Mouse (Mus musculus) hindbrain, embryonic 13.5 days (tissue): ENCODE measurements around the gene Tfec. TPM values are rescaled to one million over a fixed set of nuclear protein-coding genes. Genes with fewer than 3 reads are reported as not detected.
A peak's percentile ranks its signal among the peaks of the same experiment; 100 is the strongest.

Experiments used
- ATAC-seq: fragments of 200-750 bp; cut with Nextera tagmentation; 2 replicates; pipeline ENCODE4 v1.8.0; 2017; ENCODE audit warnings: moderate TSS enrichment; ENCODE audit not compliant: low FRiP score
- H3K27ac ChIP-seq: fragments of 300-500 bp; sonication (generic); 2 replicates; pipeline ENCODE4 v1.5.1; 2015; ENCODE audit warnings: inconsistent platforms, mild to moderate bottlenecking, moderate library complexity
- H3K27me3 ChIP-seq: fragments of 300-500 bp; sonication (generic); 2 replicates; pipeline ENCODE4 v1.6.1; 2015; ENCODE audit warnings: mild to moderate bottlenecking, inconsistent platforms
- H3K36me3 ChIP-seq: fragments of 300-500 bp; sonication (generic); 2 replicates; pipeline ENCODE4 v1.6.1; 2015; ENCODE audit warnings: mild to moderate bottlenecking, inconsistent platforms
- H3K4me1 ChIP-seq: fragments of 300-500 bp; sonication (generic); replicated peaks from 2 replicates; pipeline ENCODE4 v1.6.1; 2015; ENCODE audit warnings: inconsistent platforms
- H3K4me2 ChIP-seq: fragments of 300-500 bp; sonication (generic); 2 replicates; pipeline ENCODE4 v1.6.1; 2015; ENCODE audit warnings: inconsistent platforms, mild to moderate bottlenecking, moderate library complexity
- H3K4me3 ChIP-seq: fragments of 300-500 bp; sonication (generic); 2 replicates; pipeline ENCODE4 v1.5.1; 2015; ENCODE audit warnings: mild to moderate bottlenecking, inconsistent platforms
- H3K9ac ChIP-seq: fragments of 300-500 bp; sonication (generic); 2 replicates; pipeline ENCODE4 v1.6.1; 2015; ENCODE audit warnings: mild to moderate bottlenecking, inconsistent platforms
- H3K9me3 ChIP-seq: fragments of 300-500 bp; sonication (generic); 2 replicates; pipeline ENCODE4 v1.6.1; 2016; ENCODE audit warnings: inconsistent platforms
- WGBS: fragments of 180-500 bp; shearing (Covaris S2); methylation state at CpG from one replicate; pipeline ENCODE4 v1.1.7; 2015; 5-methylcytosine and 5-hydroxymethylcytosine counted together
- polyA plus RNA-seq: library from polyadenylated mRNA; unstranded; fragments of >200 nt; fragmentation: Nextera tagmentation; extraction: Ambion mirVana; gene quantifications from 2 replicates; pipeline ENCODE4 v1.2.1, GENCODE M21; 2015

The Tfec gene
- polyA plus RNA-seq, 1 experiment from 2014 or later, result 0.34 TPM

DNA sequence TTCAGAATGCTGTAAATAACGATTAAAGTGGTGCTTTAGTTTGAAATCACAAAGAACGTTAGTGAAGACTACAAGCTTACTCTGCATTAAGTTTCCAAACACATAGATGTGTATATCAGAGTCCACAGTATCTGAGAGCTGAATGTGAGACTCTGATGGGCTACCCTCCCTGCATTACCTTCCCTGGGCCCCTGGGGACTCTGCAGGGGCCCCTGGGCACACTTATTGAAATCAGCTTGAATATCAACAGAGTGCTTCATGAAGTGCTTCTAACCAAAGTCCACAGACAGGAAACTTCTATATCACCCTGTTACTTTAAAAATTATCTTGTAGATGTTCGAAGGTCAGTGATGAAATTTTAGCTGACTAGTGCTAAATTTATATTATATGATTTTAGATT, 36.2 kb downstream of the Tfec start:
- no peaks in the 10 kb centered on the region for H3K36me3 ChIP-seq
- no peak for ATAC-seq
- no peaks in the 10 kb centered on the region for H3K27me3 ChIP-seq
- 90% methylated on average over 3 of the region's 3 CpGs for WGBS
- no peaks in the 10 kb centered on the region for H3K4me1 ChIP-seq
- no peak overlapping the region for H3K4me2 ChIP-seq
- H3K9ac ChIP-seq, result no peak overlapping the region
- H3K4me3 ChIP-seq, result no peak overlapping the region
- no peak overlapping the region for H3K27ac ChIP-seq
- H3K9me3 ChIP-seq, result no peaks in the 10 kb centered on the region

GRCm38 (mm10) chr6:16855879-16856545, 42.2 kb downstream of the Tfec start:
- H3K9ac ChIP-seq, result no peak overlapping the region
- H3K4me2 ChIP-seq, result no peak overlapping the region
- no peaks in the 10 kb centered on the region for H3K9me3 ChIP-seq
- H3K27ac ChIP-seq, result no peak overlapping the region
- ATAC-seq, result no peak
- H3K4me3 ChIP-seq, result no peak overlapping the region
- H3K36me3 ChIP-seq, result no peaks in the 10 kb centered on the region
- H3K27me3 ChIP-seq, result no peaks in the 10 kb centered on the region
- H3K4me1 ChIP-seq, result no peaks in the 10 kb centered on the region
- WGBS, result 89% methylated on average over 7 of the region's 7 CpGs

GRCm38 (mm10) chr6:16854977-16855376, 43.3 kb downstream of the Tfec start:
- H3K4me3 ChIP-seq, result no peak overlapping the region
- 84% methylated on average over 9 of the region's 9 CpGs for WGBS
- H3K27me3 ChIP-seq, result no peaks in the 10 kb centered on the region
- no peaks in the 10 kb centered on the region for H3K36me3 ChIP-seq
- H3K4me1 ChIP-seq, result no peaks in the 10 kb centered on the region
- H3K4me2 ChIP-seq, result no peak overlapping the region
- H3K9ac ChIP-seq, result no peak overlapping the region
- ATAC-seq, result no peak
- no peak overlapping the region for H3K27ac ChIP-seq
- no peaks in the 10 kb centered on the region for H3K9me3 ChIP-seq

- Histone ChIP-seq H3K4me2 (no peak overlapping the region), H3K4me3 (no peak overlapping the region), H3K27ac (no peak overlapping the region), H3K27me3 (no peaks in the 10 kb centered on the region), H3K4me1 (no peaks in the 10 kb centered on the region), H3K36me3 (no peaks in the 10 kb centered on the region), H3K9me3 (no peaks in the 10 kb centered on the region), H3K9ac (no peak overlapping the region)
- no peak for ATAC-seq
- WGBS, result 91% methylated on average over 7 of the region's 7 CpGs
These were observed 51.7 kb downstream of the Tfec start for GRCm38 (mm10) chr6:16846521-16846920.

GRCm38 (mm10) chr6:16835631-16836030, 62.6 kb downstream of the Tfec start:
- Histone ChIP-seq H3K27ac (no peak overlapping the region), H3K9me3 (no peaks in the 10 kb centered on the region), H3K36me3 (no peaks in the 10 kb centered on the region), H3K4me2 (no peak overlapping the region), H3K9ac (no peak overlapping the region), H3K27me3 (no peaks in the 10 kb centered on the region), H3K4me3 (no peak overlapping the region), H3K4me1 (no peaks in the 10 kb centered on the region)
- 86% methylated on average over 1 of the region's 1 CpGs for WGBS
- no peak for ATAC-seq

DNA sequence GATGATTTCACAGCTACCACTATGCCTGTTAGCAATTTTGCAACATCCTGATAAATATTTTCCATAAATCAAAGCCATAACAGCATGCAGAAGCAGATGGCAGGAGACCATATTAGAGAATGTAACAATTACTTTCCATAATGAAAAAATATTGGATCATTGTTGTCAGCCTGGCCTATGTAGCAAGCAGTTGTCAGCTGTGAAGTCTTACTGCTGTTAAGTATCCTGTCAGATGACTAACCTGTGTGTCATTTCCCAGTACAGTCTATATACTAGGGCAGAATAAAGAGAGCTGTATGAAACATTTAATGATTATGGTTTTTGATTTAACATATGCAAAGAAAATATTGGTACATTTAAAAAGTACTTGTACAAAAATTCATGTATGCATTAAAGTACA, 69.9 kb downstream of the Tfec start:
- Histone ChIP-seq H3K4me3 (no peak overlapping the region), H3K36me3 (no peaks in the 10 kb centered on the region), H3K4me1 (no peaks in the 10 kb centered on the region), H3K9me3 (no peaks in the 10 kb centered on the region), H3K27me3 (no peaks in the 10 kb centered on the region), H3K27ac (no peak overlapping the region), H3K9ac (no peak overlapping the region), H3K4me2 (no peak overlapping the region)
- peak; percentile 61; the same call in 1 of the 2 replicates for ATAC-seq

- Histone ChIP-seq H3K9ac (no peak overlapping the region), H3K27me3 (no peaks in the 10 kb centered on the region), H3K27ac (no peak overlapping the region), H3K36me3 (no peaks in the 10 kb centered on the region), H3K9me3 (no peaks in the 10 kb centered on the region), H3K4me1 (no peaks in the 10 kb centered on the region), H3K4me3 (no peak overlapping the region), H3K4me2 (no peak overlapping the region)
- WGBS, result 88% methylated on average over 1 of the region's 1 CpGs
- no peak for ATAC-seq
These were observed 76.3 kb downstream of the Tfec start for GRCm38 (mm10) chr6:16821985-16822384.

- WGBS, result 82% methylated on average over 1 of the region's 1 CpGs
- H3K4me2 ChIP-seq, result no peak overlapping the region
- no peaks in the 10 kb centered on the region for H3K9me3 ChIP-seq
- no peak for ATAC-seq
- no peak overlapping the region for H3K27ac ChIP-seq
- H3K36me3 ChIP-seq, result no peaks in the 10 kb centered on the region
- no peak overlapping the region for H3K4me3 ChIP-seq
- H3K9ac ChIP-seq, result no peak overlapping the region
- H3K27me3 ChIP-seq, result no peaks in the 10 kb centered on the region
- H3K4me1 ChIP-seq, result no peaks in the 10 kb centered on the region
These were observed 91.9 kb downstream of the Tfec start for GRCm38 (mm10) chr6:16806302-16806701.

DNA sequence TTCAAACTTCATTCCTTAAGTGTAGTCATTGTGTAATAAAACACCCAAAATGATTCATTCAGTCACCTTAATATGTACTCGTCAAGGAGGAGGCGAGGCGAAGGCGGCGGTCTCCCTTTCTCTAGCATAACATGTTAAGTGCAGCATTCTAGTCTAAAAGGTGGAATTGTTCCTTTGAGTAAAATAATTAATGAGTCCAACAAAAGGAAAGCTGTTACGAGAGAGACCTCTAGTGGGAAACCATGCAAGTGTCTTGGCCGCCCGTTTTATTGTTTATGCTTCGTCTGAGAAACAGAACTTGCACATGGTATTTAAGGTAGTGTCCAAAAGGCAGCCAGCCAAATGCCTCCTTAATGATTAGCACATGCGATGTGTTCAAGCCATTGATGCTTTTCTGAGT, 100.6 kb downstream of the Tfec start:
- Histone ChIP-seq H3K27me3 (no peaks in the 10 kb centered on the region), H3K4me2 (no peak overlapping the region), H3K4me3 (no peak overlapping the region), H3K9ac (no peak overlapping the region), H3K27ac (no peak overlapping the region), H3K4me1 (peaks cover 6% of the 10 kb centered on the region; the same call in 1 of the 2 replicates), H3K36me3 (no peaks in the 10 kb centered on the region), H3K9me3 (no peaks in the 10 kb centered on the region)
- ATAC-seq, result peak; percentile 63
- WGBS, result 28% methylated on average over 10 of the region's 10 CpGs

GRCm38 (mm10) chr6:16796914-16797313, 101.3 kb downstream of the Tfec start:
- Histone ChIP-seq H3K4me1 (peaks cover 6% of the 10 kb centered on the region; the same call in 1 of the 2 replicates), H3K4me3 (no peak overlapping the region), H3K9me3 (no peaks in the 10 kb centered on the region), H3K9ac (no peak overlapping the region), H3K36me3 (no peaks in the 10 kb centered on the region), H3K4me2 (no peak overlapping the region), H3K27me3 (no peaks in the 10 kb centered on the region), H3K27ac (no peak overlapping the region)
- no peak for ATAC-seq
- 61% methylated on average over 9 of the region's 9 CpGs for WGBS

DNA sequence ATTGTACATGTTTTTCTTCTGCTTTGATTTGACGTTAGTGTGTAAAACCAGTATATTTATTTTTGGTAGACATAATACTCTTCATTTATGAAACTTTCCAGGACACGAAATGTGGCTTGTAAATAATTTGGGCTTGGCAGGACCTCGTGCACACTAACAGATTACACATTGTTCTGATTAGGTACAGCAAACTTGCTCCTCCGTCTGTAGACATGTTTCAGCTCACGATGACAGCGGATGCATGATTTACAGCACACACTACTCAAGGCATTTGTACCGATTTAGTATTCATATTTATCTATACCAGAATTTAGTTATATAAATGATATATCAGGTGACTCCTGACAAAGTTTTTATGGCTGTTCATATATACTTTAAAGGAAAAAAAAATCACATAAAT, 104.2 kb downstream of the Tfec start:
- peaks cover 6% of the 10 kb centered on the region; the same call in 1 of the 2 replicates for H3K4me1 ChIP-seq
- no peaks in the 10 kb centered on the region for H3K27me3 ChIP-seq
- 83% methylated on average over 7 of the region's 7 CpGs for WGBS
- no peak for ATAC-seq
- no peak overlapping the region for H3K4me3 ChIP-seq
- no peak overlapping the region for H3K4me2 ChIP-seq
- H3K27ac ChIP-seq, result no peak overlapping the region
- no peak overlapping the region for H3K9ac ChIP-seq
- no peaks in the 10 kb centered on the region for H3K36me3 ChIP-seq
- no peaks in the 10 kb centered on the region for H3K9me3 ChIP-seq

GRCm38 (mm10) chr6:16785166-16785565, 113.1 kb downstream of the Tfec start:
- H3K9ac ChIP-seq, result no peak overlapping the region
- WGBS, result 79% methylated on average over 3 of the region's 3 CpGs
- H3K4me1 ChIP-seq, result no peaks in the 10 kb centered on the region
- no peak overlapping the region for H3K4me3 ChIP-seq
- no peak for ATAC-seq
- H3K27ac ChIP-seq, result no peak overlapping the region
- H3K4me2 ChIP-seq, result no peak overlapping the region
- no peaks in the 10 kb centered on the region for H3K27me3 ChIP-seq
- H3K9me3 ChIP-seq, result no peaks in the 10 kb centered on the region
- H3K36me3 ChIP-seq, result no peaks in the 10 kb centered on the region
